Mouse (Mus musculus) lung, embryonic 14.5 days (tissue): Measurements from ENCODE around the gene Srgap2. TPM values are rescaled to one million over a fixed set of nuclear protein-coding genes. Genes with fewer than 3 reads are reported as not detected.
"Not testable (repeated sequence)": the region's sequence is repeated elsewhere in the genome, so short reads cannot be mapped to it uniquely, and the experiment has no call there.

Source experiments
- ATAC-seq: fragments of 200-750 bp; cut with Nextera tagmentation; 2 replicates; pipeline ENCODE4 v1.8.0; 2017; ENCODE audit warnings: mild to moderate bottlenecking, moderate TSS enrichment, moderate library complexity; ENCODE audit not compliant: insufficient read depth
- DNase-seq: peaks from one replicate; pipeline ENCODE4 v3.0.0-alpha.2; 2015
- H3K27ac ChIP-seq: fragments of 300-500 bp; sonication (generic); 2 replicates; pipeline ENCODE4 v1.5.1; 2014; ENCODE audit warnings: low read depth, mild to moderate bottlenecking, moderate library complexity
- H3K27me3 ChIP-seq: fragments of 300-500 bp; sonication (generic); 2 replicates; pipeline ENCODE4 v1.6.1; 2014; ENCODE audit warnings: low read length, control low read depth; ENCODE audit not compliant: insufficient read depth
- H3K36me3 ChIP-seq: fragments of 300-500 bp; sonication (generic); 2 replicates; pipeline ENCODE4 v1.6.1; 2014; ENCODE audit warnings: control low read depth; ENCODE audit not compliant: insufficient read depth
- H3K4me1 ChIP-seq: fragments of 300-500 bp; sonication (generic); 2 replicates; pipeline ENCODE4 v1.6.1; 2014; ENCODE audit warnings: antibody characterized with exemption, control low read depth; ENCODE audit not compliant: insufficient read depth
- H3K4me2 ChIP-seq: fragments of 300-500 bp; sonication (generic); 2 replicates; pipeline ENCODE4 v1.6.1; 2014; ENCODE audit warnings: mild to moderate bottlenecking
- H3K4me3 ChIP-seq: fragments of 300-500 bp; sonication (generic); 2 replicates; pipeline ENCODE4 v1.5.1; 2014; ENCODE audit warnings: low read depth, low read length
- H3K9ac ChIP-seq: fragments of 300-500 bp; sonication (generic); 2 replicates; pipeline ENCODE4 v1.6.1; 2014
- H3K9me3 ChIP-seq: fragments of 300-500 bp; sonication (generic); 2 replicates; pipeline ENCODE4 v1.6.1; 2016; ENCODE audit warnings: low read depth, low read length, control low read depth
- CTCF ChIP-seq: IDR thresholded peaks from 2 replicates; pipeline ENCODE4 v1.5.1; 2016; ENCODE audit warnings: antibody characterized with exemption, low read depth
- WGBS: fragments of 180-500 bp; shearing (Covaris S2); extraction: QIAGEN DNeasy Blood & Tissue Kit; methylation state at CpG from one replicate; pipeline ENCODE4 v1.1.7; 2014; 5-methylcytosine and 5-hydroxymethylcytosine counted together
- polyA plus RNA-seq: library from polyadenylated mRNA; unstranded; fragments of >200 nt; fragmentation: Nextera tagmentation; extraction: Ambion mirVana; gene quantifications from 2 replicates; pipeline ENCODE4 v1.2.1, GENCODE M21; 2014

The Srgap2 gene
- polyA plus RNA-seq, 1 experiment from 2014 or later = 21.2 TPM

DNA sequence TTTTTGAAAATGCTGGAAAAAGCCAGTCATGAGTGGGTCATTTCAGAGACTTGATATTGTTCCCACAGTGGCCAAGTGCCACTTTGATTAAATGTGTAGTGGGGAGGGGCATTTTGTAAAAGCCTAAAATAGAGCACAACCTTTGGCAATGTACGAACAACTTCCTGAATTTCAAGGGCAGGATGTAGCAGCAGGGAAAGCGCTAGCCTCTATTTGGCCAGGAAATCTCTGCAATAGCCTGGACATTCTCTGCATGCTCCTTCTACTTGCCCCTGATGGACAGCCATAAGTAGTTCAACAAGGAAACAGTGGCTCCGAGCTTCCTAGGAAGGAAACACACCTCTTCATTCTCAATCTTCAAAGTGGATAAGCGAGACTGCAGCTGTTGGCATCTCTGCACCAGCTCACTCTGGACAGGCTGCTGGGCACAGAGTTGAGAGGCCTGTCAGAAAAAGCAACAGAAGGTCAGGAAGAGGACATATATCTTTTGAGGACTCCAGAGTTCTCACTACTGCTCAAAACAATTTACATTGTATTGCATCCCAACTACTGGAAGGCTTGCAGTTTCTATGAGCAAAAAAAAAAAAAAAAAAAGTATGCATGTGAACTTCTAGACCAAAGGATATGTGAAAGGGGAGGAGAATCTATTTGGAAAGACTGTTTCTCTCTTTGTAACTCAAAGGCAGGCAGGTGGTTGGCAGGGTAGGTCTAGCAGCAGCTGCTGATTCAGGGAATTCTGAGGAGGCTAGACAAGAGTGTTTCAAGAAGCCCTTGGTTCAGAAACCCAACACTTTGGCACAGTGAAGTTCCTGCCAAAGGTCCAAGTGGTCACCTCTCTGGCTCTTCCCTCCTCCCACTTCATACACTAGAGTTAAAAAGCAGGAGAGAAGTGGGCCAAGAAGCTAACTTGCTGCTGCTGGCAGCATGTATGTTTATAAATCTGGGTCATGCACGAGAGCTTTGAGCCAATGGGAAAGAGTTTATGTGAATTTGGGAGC, 181.4 kb downstream of the Srgap2 start:
- Histone ChIP-seq H3K4me2 (no peak overlapping the region), H3K27me3 (no peaks in the 10 kb centered on the region), H3K4me3 (no peak overlapping the region), H3K36me3 (peaks cover 33% of the 10 kb centered on the region), H3K27ac (0 out of 2 replicates have a peak overlapping the region, but pooled peaks have one; percentile 6), H3K9me3 (no peaks in the 10 kb centered on the region), H3K9ac (no peak overlapping the region), H3K4me1 (peaks cover 6% of the 10 kb centered on the region; the same call in 1 of the 2 replicates)
- WGBS = 41% methylated on average over 5 of the region's 5 CpGs
- no peak; the same call in 1 of the 2 replicates for ATAC-seq
- no peak for TF ChIP-seq CTCF
- peak; percentile 51 for DNase-seq

DNA sequence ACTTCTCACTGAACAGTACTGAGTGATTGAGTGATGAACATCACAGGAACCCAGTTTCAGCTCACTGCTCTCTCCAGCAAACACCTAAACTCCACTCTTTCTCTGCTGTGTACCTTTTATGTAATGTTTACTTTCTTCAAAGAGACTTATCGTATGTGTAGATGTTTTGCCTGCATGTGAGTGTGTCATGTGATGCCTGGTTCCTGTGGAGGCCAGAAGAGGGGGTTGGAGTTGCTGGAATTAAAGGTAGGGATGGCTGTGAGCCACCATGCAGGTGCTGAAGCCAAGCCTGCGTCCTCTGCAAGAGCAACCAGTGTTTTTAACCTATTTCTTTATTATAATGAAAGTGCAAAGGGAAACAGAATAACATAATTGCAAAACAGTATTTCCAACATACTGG, 182.5 kb downstream of the Srgap2 start:
- no peak overlapping the region for H3K27ac ChIP-seq
- whole genome bisulfite sequencing = 60% methylated on average over 2 of the region's 2 CpGs
- no peak overlapping the region for H3K4me3 ChIP-seq
- no peaks in the 10 kb centered on the region for H3K9me3 ChIP-seq
- DNase-seq (no peak), ATAC-seq (no peak)
- H3K4me1 ChIP-seq = peaks cover 6% of the 10 kb centered on the region; the same call in 1 of the 2 replicates
- no peak for TF ChIP-seq CTCF
- H3K4me2 ChIP-seq = no peak overlapping the region
- H3K9ac ChIP-seq = no peak overlapping the region
- H3K27me3 ChIP-seq = no peaks in the 10 kb centered on the region
- H3K36me3 ChIP-seq = peaks cover 37% of the 10 kb centered on the region

DNA sequence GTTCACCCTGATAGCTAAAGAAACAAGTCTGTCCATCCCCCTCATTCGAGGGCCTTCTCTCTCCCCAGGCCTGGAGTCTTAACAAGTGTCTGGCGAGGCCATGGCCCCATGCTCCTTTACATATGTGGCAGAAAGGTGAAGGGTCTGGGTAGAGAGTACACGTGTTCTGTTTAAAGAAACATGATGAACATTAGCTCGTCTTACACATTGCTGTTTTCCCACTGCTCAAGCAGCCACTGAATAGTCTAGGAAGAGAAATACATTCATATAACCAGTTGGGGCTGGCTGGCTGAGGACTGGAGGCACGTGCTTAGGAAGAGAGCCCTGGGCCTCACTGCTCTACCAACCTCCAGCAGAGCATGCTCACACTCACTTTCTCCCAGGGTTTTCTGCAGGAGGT, 191.1 kb downstream of the Srgap2 start:
- no peak overlapping the region for H3K27ac ChIP-seq
- H3K27me3 ChIP-seq = no peaks in the 10 kb centered on the region
- DNase-seq (no peak), ATAC-seq (no peak)
- no peak overlapping the region for H3K9ac ChIP-seq
- no peaks in the 10 kb centered on the region for H3K4me1 ChIP-seq
- no peak overlapping the region for H3K4me2 ChIP-seq
- 54% methylated on average over 5 of the region's 5 CpGs for WGBS
- H3K9me3 ChIP-seq = no peaks in the 10 kb centered on the region
- H3K4me3 ChIP-seq = no peak overlapping the region
- H3K36me3 ChIP-seq = peaks cover 30% of the 10 kb centered on the region; the same call in 1 of the 2 replicates
- TF ChIP-seq CTCF = no peak

DNA sequence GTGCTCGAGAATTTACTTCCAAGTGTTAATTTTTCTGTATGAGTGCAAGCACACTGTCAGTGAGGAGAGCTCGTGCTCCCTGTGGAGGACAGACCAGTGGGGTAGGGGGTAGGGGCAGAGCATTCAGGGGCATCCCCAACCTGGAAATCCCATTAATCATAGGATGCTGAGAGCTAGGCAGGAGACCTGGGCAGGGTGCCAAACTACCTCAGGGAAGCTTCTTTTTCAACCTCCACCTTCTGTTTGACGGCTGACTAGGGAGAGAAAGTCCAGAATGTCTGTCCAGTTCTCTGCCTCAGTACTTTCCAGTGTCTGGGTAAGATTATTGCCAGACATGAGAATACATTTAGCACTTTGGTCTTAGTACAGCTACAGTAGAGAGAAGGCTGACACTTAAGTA, 191.5 kb downstream of the Srgap2 start:
- WGBS = 52% methylated on average over 3 of the region's 3 CpGs
- H3K4me2 ChIP-seq = no peak overlapping the region
- H3K27me3 ChIP-seq = no peaks in the 10 kb centered on the region
- no peak for ATAC-seq
- peaks cover 32% of the 10 kb centered on the region; the same call in 1 of the 2 replicates for H3K36me3 ChIP-seq
- no peaks in the 10 kb centered on the region for H3K4me1 ChIP-seq
- H3K27ac ChIP-seq = no peak overlapping the region
- no peaks in the 10 kb centered on the region for H3K9me3 ChIP-seq
- no peak overlapping the region for H3K4me3 ChIP-seq
- TF ChIP-seq CTCF = no peak
- H3K9ac ChIP-seq = no peak overlapping the region
- DNase-seq = peak; percentile 31

DNA sequence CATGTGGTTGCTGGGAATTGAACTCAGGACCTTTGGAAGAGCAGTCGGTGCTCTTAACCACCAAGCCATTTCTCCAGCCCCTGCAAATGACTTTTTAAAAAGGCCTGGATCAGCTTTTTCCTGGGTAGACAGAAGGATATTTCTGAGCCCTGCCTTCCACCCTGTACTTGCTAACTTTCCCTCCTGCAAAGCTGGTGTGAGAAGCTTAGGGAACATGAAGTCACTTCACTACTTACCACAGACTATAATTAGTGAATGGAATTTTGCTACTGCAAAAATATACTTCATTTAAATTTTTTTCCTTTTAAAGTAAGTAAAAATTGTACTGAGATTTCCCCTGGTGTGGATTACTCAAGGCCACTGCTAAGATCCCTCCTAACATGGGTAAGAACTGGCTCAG, 196.0 kb downstream of the Srgap2 start:
- 88% methylated on average over 1 of the region's 1 CpGs for WGBS
- H3K4me3 ChIP-seq = no peak overlapping the region
- peaks cover 31% of the 10 kb centered on the region; the same call in 1 of the 2 replicates for H3K36me3 ChIP-seq
- ATAC-seq (no peak), DNase-seq (no peak)
- no peaks in the 10 kb centered on the region for H3K4me1 ChIP-seq
- no peaks in the 10 kb centered on the region for H3K27me3 ChIP-seq
- no peak overlapping the region for H3K4me2 ChIP-seq
- H3K27ac ChIP-seq = no peak overlapping the region
- H3K9me3 ChIP-seq = no peaks in the 10 kb centered on the region
- H3K9ac ChIP-seq = no peak overlapping the region
- no peak for TF ChIP-seq CTCF

DNA sequence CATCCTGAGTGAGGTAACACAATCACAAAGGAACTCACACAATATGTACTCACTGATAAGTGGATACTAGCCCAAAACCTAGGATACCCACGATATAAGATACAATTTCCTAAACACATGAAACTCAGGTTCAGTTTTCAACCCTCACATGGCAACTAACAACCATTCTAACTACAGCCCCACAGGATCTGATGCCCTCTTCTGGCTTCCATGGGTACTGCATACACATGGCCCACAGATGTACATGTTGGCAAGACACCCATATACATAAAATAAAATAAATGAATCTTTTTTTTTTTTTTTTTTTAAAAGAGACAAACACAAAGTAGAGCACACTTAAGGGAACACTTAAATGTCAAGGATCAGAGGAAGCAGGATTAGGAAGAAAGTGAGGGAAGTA, 198.1 kb downstream of the Srgap2 start:
- not testable (repeated sequence) for H3K27me3 ChIP-seq, H3K4me1 ChIP-seq, DNase-seq, H3K9ac ChIP-seq, H3K27ac ChIP-seq, H3K9me3 ChIP-seq, H3K4me2 ChIP-seq, ATAC-seq, H3K4me3 ChIP-seq
- WGBS = 100% methylated on average over 1 of the region's 1 CpGs
- TF ChIP-seq CTCF = peak; percentile 19; the same call in 1 of the 2 replicates
- H3K36me3 ChIP-seq = peaks cover 30% of the 10 kb centered on the region; the same call in 1 of the 2 replicates

DNA sequence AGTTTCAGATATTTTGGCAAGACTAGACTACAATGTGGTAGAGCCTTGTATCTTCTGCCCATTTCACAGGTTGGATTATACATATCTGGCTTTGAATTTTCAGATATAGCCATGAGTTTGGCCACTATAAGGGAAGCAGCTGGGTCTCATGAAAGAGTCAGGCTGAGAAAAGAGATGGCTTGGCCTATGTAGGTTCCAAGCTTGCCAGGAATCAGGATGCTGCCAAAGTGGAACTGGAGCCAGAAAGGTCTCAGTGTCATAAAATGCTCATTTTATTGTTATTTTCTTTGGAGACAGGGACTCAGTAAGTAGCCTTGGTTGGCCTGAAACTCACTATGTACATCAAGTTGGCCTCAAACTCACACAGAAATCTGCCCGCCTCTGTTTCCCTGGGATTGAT, 200.0 kb downstream of the Srgap2 start:
- H3K27ac ChIP-seq = no peak overlapping the region
- WGBS = 91% methylated on average over 1 of the region's 1 CpGs
- peaks cover 16% of the 10 kb centered on the region; the same call in 1 of the 2 replicates for H3K36me3 ChIP-seq
- no peak overlapping the region for H3K9ac ChIP-seq
- H3K27me3 ChIP-seq = no peaks in the 10 kb centered on the region
- no peak for TF ChIP-seq CTCF
- DNase-seq = no peak
- no peak overlapping the region for H3K4me3 ChIP-seq
- H3K9me3 ChIP-seq = no peaks in the 10 kb centered on the region
- no peak for ATAC-seq
- no peaks in the 10 kb centered on the region for H3K4me1 ChIP-seq
- H3K4me2 ChIP-seq = no peak overlapping the region
